Mouse (Mus musculus): Measurements from ENCODE around the gene Borcs5. TPM values are rescaled to one million over a fixed set of nuclear protein-coding genes. Genes with fewer than 3 reads are reported as not detected.
"Not testable (repeated sequence)": the region's sequence is repeated elsewhere in the genome, so short reads cannot be mapped to it uniquely, and the experiment has no call there.

The Borcs5 gene
- polyA plus RNA-seq, 1 experiment from 2014 or later = 51.3 TPM

GRCm38 (mm10) chr6:134670881-134671411 lies 31.6 kb downstream of the Borcs5 start:
- Histone ChIP-seq H3K36me3 (ENCODE audit: control insufficient read depth, insufficient read depth, low read length) (no peaks in the 10 kb centered on the region), H3K4me1 (ENCODE audit: control insufficient read depth, insufficient read depth, low read length) (no peaks in the 10 kb centered on the region), H3K9me3 (ENCODE audit: control insufficient read depth, low read length) (no peaks in the 10 kb centered on the region), H3K27ac (replicated peaks; ENCODE audit: low read depth, low read length) (no peak overlapping the region), H3K27me3 (ENCODE audit: control insufficient read depth, insufficient read depth, low read length) (no peaks in the 10 kb centered on the region), H3K9ac (replicated peaks; ENCODE audit: low read length) (no peak overlapping the region), H3K4me2 (ENCODE audit: low read length) (no peak overlapping the region), H3K4me3 (replicated peaks; ENCODE audit: low read depth, low read length) (no peak overlapping the region)
- ATAC-seq (ENCODE audit: low FRiP score, low TSS enrichment) (no peak), DNase-seq (no peak)
- WGBS = 61% methylated on average over 4 of the region's 4 CpGs

GRCm38 (mm10) chr6:134673712-134674111 lies 34.4 kb downstream of the Borcs5 start:
- 91% methylated on average over 7 of the region's 8 CpGs for WGBS
- not testable (repeated sequence) for H3K9ac ChIP-seq (replicated peaks; ENCODE audit: low read length); H3K27ac ChIP-seq (replicated peaks; ENCODE audit: low read depth, low read length); H3K4me3 ChIP-seq (replicated peaks; ENCODE audit: low read depth, low read length); H3K4me1 ChIP-seq (ENCODE audit: control insufficient read depth, insufficient read depth, low read length); DNase-seq; H3K9me3 ChIP-seq (ENCODE audit: control insufficient read depth, low read length); H3K4me2 ChIP-seq (ENCODE audit: low read length); H3K36me3 ChIP-seq (ENCODE audit: control insufficient read depth, insufficient read depth, low read length); H3K27me3 ChIP-seq (ENCODE audit: control insufficient read depth, insufficient read depth, low read length); ATAC-seq (ENCODE audit: low FRiP score, low TSS enrichment)

GRCm38 (mm10) chr6:134677504-134677903 lies 38.2 kb downstream of the Borcs5 start:
- Histone ChIP-seq H3K9me3 (ENCODE audit: control insufficient read depth, low read length) (no peaks in the 10 kb centered on the region), H3K4me2 (ENCODE audit: low read length) (no peak overlapping the region), H3K4me1 (ENCODE audit: control insufficient read depth, insufficient read depth, low read length) (no peaks in the 10 kb centered on the region), H3K27ac (replicated peaks; ENCODE audit: low read depth, low read length) (no peak overlapping the region), H3K36me3 (ENCODE audit: control insufficient read depth, insufficient read depth, low read length) (no peaks in the 10 kb centered on the region), H3K4me3 (replicated peaks; ENCODE audit: low read depth, low read length) (no peak overlapping the region), H3K9ac (replicated peaks; ENCODE audit: low read length) (no peak overlapping the region), H3K27me3 (ENCODE audit: control insufficient read depth, insufficient read depth, low read length) (no peaks in the 10 kb centered on the region)
- ATAC-seq (ENCODE audit: low FRiP score, low TSS enrichment) (no peak), DNase-seq (no peak)
- WGBS = 84% methylated on average over 4 of the region's 4 CpGs

DNA sequence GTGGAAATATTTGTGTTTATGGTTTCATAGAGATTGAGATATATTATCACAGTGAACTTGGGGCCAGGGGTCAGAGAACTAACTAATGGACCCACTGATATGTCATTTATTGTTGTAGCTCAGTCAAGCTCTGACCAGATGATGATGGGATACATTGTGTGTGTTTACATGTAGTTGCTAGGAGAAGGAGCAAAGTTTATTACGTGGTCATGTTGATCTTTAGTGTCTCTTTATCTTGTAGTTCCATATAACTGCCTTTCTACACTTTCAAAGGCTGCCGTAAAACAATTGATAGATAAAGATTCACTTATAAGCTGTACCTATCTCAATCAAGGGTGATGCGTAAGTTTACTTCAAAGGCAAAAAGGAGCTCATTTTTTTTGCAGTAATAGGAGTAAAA lies 38.7 kb downstream of the Borcs5 start:
- ATAC-seq (ENCODE audit: low FRiP score, low TSS enrichment) = no peak
- 86% methylated on average over 3 of the region's 3 CpGs for WGBS
- no peak overlapping the region for H3K4me2 ChIP-seq (ENCODE audit: low read length)

GRCm38 (mm10) chr6:134679330-134679729 lies 40.0 kb downstream of the Borcs5 start:
- not testable (repeated sequence) for H3K27me3 ChIP-seq (ENCODE audit: control insufficient read depth, insufficient read depth, low read length); H3K4me2 ChIP-seq (ENCODE audit: low read length); ATAC-seq (ENCODE audit: low FRiP score, low TSS enrichment); H3K36me3 ChIP-seq (ENCODE audit: control insufficient read depth, insufficient read depth, low read length); H3K9ac ChIP-seq (replicated peaks; ENCODE audit: low read length); H3K27ac ChIP-seq (replicated peaks; ENCODE audit: low read depth, low read length); DNase-seq; H3K9me3 ChIP-seq (ENCODE audit: control insufficient read depth, low read length); H3K4me3 ChIP-seq (replicated peaks; ENCODE audit: low read depth, low read length); H3K4me1 ChIP-seq (ENCODE audit: control insufficient read depth, insufficient read depth, low read length)
- 90% methylated on average over 4 of the region's 4 CpGs for WGBS

More for the DNA sequence above, 38.7 kb downstream of the Borcs5 start:
- no peak overlapping the region for H3K27ac ChIP-seq (replicated peaks; ENCODE audit: low read depth, low read length)
- no peak for DNase-seq
- no peaks in the 10 kb centered on the region for H3K27me3 ChIP-seq (ENCODE audit: control insufficient read depth, insufficient read depth, low read length)
- H3K9me3 ChIP-seq (ENCODE audit: control insufficient read depth, low read length) = no peaks in the 10 kb centered on the region
- H3K4me3 ChIP-seq (replicated peaks; ENCODE audit: low read depth, low read length) = no peak overlapping the region
- no peaks in the 10 kb centered on the region for H3K4me1 ChIP-seq (ENCODE audit: control insufficient read depth, insufficient read depth, low read length)
- H3K36me3 ChIP-seq (ENCODE audit: control insufficient read depth, insufficient read depth, low read length) = no peaks in the 10 kb centered on the region
- H3K9ac ChIP-seq (replicated peaks; ENCODE audit: low read length) = no peak overlapping the region

GRCm38 (mm10) chr6:134684354-134684915 lies 45.1 kb downstream of the Borcs5 start:
- DNase-seq (no peak), ATAC-seq (ENCODE audit: low FRiP score, low TSS enrichment) (no peak)
- Histone ChIP-seq H3K27me3 (ENCODE audit: control insufficient read depth, insufficient read depth, low read length) (no peaks in the 10 kb centered on the region), H3K4me2 (ENCODE audit: low read length) (no peak overlapping the region), H3K9ac (replicated peaks; ENCODE audit: low read length) (no peak overlapping the region), H3K4me3 (replicated peaks; ENCODE audit: low read depth, low read length) (no peak overlapping the region), H3K36me3 (ENCODE audit: control insufficient read depth, insufficient read depth, low read length) (no peaks in the 10 kb centered on the region; the same call in 1 of the 2 replicates), H3K27ac (replicated peaks; ENCODE audit: low read depth, low read length) (0 out of 2 replicates have a peak overlapping the region, but pooled peaks have one; percentile 0), H3K9me3 (ENCODE audit: control insufficient read depth, low read length) (no peaks in the 10 kb centered on the region), H3K4me1 (ENCODE audit: control insufficient read depth, insufficient read depth, low read length) (0 out of 2 replicates have a peak, but pooled peaks cover 5% of the 10 kb centered on the region)
- 82% methylated on average over 6 of the region's 6 CpGs for WGBS

DNA sequence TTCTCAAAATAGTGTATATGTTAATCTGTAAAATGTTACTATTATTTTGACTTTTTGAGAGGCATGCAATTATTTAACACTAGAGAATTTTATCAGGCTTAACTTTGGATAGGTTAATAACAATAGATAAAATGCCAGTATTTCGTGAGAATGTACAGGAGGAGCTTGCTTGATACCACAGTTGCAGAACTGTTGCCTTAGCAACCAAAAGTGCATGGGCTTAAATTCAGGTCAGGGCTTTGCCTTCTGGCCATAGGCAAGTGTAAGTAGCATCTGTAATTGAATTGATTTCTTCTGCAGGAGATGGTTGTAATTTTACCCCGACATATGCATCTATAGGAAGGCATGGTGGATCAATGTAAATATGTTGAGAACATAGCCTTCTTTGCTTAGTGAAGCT lies 45.7 kb downstream of the Borcs5 start:
- Histone ChIP-seq H3K9me3 (ENCODE audit: control insufficient read depth, low read length) (no peaks in the 10 kb centered on the region), H3K9ac (replicated peaks; ENCODE audit: low read length) (no peak overlapping the region), H3K36me3 (ENCODE audit: control insufficient read depth, insufficient read depth, low read length) (no peaks in the 10 kb centered on the region; the same call in 1 of the 2 replicates), H3K27me3 (ENCODE audit: control insufficient read depth, insufficient read depth, low read length) (no peaks in the 10 kb centered on the region), H3K4me1 (ENCODE audit: control insufficient read depth, insufficient read depth, low read length) (0 out of 2 replicates have a peak, but pooled peaks cover 5% of the 10 kb centered on the region), H3K27ac (replicated peaks; ENCODE audit: low read depth, low read length) (no peak overlapping the region), H3K4me2 (ENCODE audit: low read length) (no peak overlapping the region), H3K4me3 (replicated peaks; ENCODE audit: low read depth, low read length) (no peak overlapping the region)
- peak; percentile 66 for DNase-seq
- WGBS = 26% methylated on average over 2 of the region's 2 CpGs
- no peak for ATAC-seq (ENCODE audit: low FRiP score, low TSS enrichment)

DNA sequence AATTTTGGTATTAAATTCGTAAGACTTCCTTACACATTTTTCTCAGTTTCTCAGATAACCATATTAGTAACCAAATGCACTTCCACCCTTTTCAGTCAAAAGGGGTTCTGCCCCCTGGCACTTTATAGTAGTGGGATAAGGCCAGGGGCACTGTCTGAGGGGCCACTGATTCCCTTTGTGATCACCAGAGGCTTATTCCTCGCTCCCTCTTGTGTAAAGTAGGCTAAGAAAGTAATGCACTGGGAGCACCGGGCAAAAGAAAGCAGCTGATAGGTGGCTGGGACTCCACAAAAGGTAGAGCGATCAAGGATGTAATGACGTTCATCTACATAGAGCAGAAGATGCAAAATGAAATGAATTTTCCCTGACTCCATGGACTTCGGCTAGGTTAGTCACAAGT lies 46.2 kb downstream of the Borcs5 start:
- H3K4me2 ChIP-seq (ENCODE audit: low read length) = no peak overlapping the region
- no peaks in the 10 kb centered on the region for H3K9me3 ChIP-seq (ENCODE audit: control insufficient read depth, low read length)
- H3K4me1 ChIP-seq (ENCODE audit: control insufficient read depth, insufficient read depth, low read length) = 0 out of 2 replicates have a peak, but pooled peaks cover 5% of the 10 kb centered on the region
- DNase-seq = peak; percentile 6
- ATAC-seq (ENCODE audit: low FRiP score, low TSS enrichment) = no peak
- WGBS = 65% methylated on average over 6 of the region's 6 CpGs
- no peaks in the 10 kb centered on the region; the same call in 1 of the 2 replicates for H3K36me3 ChIP-seq (ENCODE audit: control insufficient read depth, insufficient read depth, low read length)
- H3K27ac ChIP-seq (replicated peaks; ENCODE audit: low read depth, low read length) = no peak overlapping the region; the same call in 1 of the 2 replicates
- no peak overlapping the region for H3K4me3 ChIP-seq (replicated peaks; ENCODE audit: low read depth, low read length)
- H3K9ac ChIP-seq (replicated peaks; ENCODE audit: low read length) = no peak overlapping the region
- no peaks in the 10 kb centered on the region for H3K27me3 ChIP-seq (ENCODE audit: control insufficient read depth, insufficient read depth, low read length)

GRCm38 (mm10) chr6:134694498-134694897 lies 55.2 kb downstream of the Borcs5 start:
- no peaks in the 10 kb centered on the region for H3K9me3 ChIP-seq (ENCODE audit: control insufficient read depth, low read length)
- no peaks in the 10 kb centered on the region for H3K36me3 ChIP-seq (ENCODE audit: control insufficient read depth, insufficient read depth, low read length)
- H3K4me2 ChIP-seq (ENCODE audit: low read length) = no peak overlapping the region
- 92% methylated on average over 6 of the region's 6 CpGs for WGBS
- H3K27ac ChIP-seq (replicated peaks; ENCODE audit: low read depth, low read length) = no peak overlapping the region
- H3K4me3 ChIP-seq (replicated peaks; ENCODE audit: low read depth, low read length) = no peak overlapping the region
- no peaks in the 10 kb centered on the region for H3K27me3 ChIP-seq (ENCODE audit: control insufficient read depth, insufficient read depth, low read length)
- H3K9ac ChIP-seq (replicated peaks; ENCODE audit: low read length) = no peak overlapping the region
- ATAC-seq (ENCODE audit: low FRiP score, low TSS enrichment) (no peak), DNase-seq (no peak)
- H3K4me1 ChIP-seq (ENCODE audit: control insufficient read depth, insufficient read depth, low read length) = no peaks in the 10 kb centered on the region
